Mouse (Mus musculus) hindbrain, embryonic 14.5 days (tissue): Measurements from ENCODE around the gene Slc33a1. TPM values are rescaled to one million over a fixed set of nuclear protein-coding genes. Genes with fewer than 3 reads are reported as not detected.

Experiments used
- ATAC-seq: fragments of 200-750 bp; cut with Nextera tagmentation; 2 replicates; pipeline ENCODE4 v1.8.0; 2017; ENCODE audit warnings: moderate number of reproducible peaks, mild to moderate bottlenecking, moderate TSS enrichment, moderate library complexity; ENCODE audit not compliant: low FRiP score
- DNase-seq: peaks from one replicate; pipeline ENCODE4 v3.0.0-alpha.2; 2015; ENCODE audit warnings: low spot score
- H3K27ac ChIP-seq: fragments of 300-500 bp; sonication (generic); 2 replicates; pipeline ENCODE4 v1.5.1; 2014; ENCODE audit warnings: mild to moderate bottlenecking, moderate library complexity
- H3K27me3 ChIP-seq: fragments of 300-500 bp; sonication (generic); 2 replicates; pipeline ENCODE4 v1.6.1; 2014; ENCODE audit warnings: mild to moderate bottlenecking, low read length, mixed read lengths; ENCODE audit not compliant: control insufficient read depth, insufficient read depth
- H3K36me3 ChIP-seq: fragments of 300-500 bp; sonication (generic); replicated peaks from 2 replicates; pipeline ENCODE4 v1.6.1; 2014; ENCODE audit not compliant: control insufficient read depth, insufficient read depth
- H3K4me1 ChIP-seq: fragments of 300-500 bp; sonication (generic); replicated peaks from 2 replicates; pipeline ENCODE4 v1.6.1; 2014; ENCODE audit warnings: antibody characterized with exemption, low read length, mixed read lengths; ENCODE audit not compliant: control insufficient read depth, insufficient read depth
- H3K4me2 ChIP-seq: fragments of 300-500 bp; sonication (generic); replicated peaks from 2 replicates; pipeline ENCODE4 v1.6.1; 2014; ENCODE audit warnings: mild to moderate bottlenecking, moderate library complexity
- H3K4me3 ChIP-seq: fragments of 300-500 bp; sonication (generic); replicated peaks from 2 replicates; pipeline ENCODE4 v1.5.1; 2014; ENCODE audit warnings: mild to moderate bottlenecking, low read length
- H3K9ac ChIP-seq: fragments of 300-500 bp; sonication (generic); 2 replicates; pipeline ENCODE4 v1.6.1; 2014
- H3K9me3 ChIP-seq: fragments of 300-500 bp; sonication (generic); 2 replicates; pipeline ENCODE4 v1.6.1; 2016; ENCODE audit warnings: low read length; ENCODE audit not compliant: control insufficient read depth
- WGBS: fragments of 180-500 bp; shearing (Covaris S2); extraction: QIAGEN DNeasy Blood & Tissue Kit; methylation state at CpG from one replicate; pipeline ENCODE4 v1.1.7; 2014; 5-methylcytosine and 5-hydroxymethylcytosine counted together
- polyA plus RNA-seq: library from polyadenylated mRNA; unstranded; fragments of >200 nt; fragmentation: Nextera tagmentation; extraction: Ambion mirVana; gene quantifications from 2 replicates; pipeline ENCODE4 v1.2.1, GENCODE M21; 2014

Slc33a1 gene
- 19.7 and 22.6 TPM in 2 replicates for polyA plus RNA-seq

DNA sequence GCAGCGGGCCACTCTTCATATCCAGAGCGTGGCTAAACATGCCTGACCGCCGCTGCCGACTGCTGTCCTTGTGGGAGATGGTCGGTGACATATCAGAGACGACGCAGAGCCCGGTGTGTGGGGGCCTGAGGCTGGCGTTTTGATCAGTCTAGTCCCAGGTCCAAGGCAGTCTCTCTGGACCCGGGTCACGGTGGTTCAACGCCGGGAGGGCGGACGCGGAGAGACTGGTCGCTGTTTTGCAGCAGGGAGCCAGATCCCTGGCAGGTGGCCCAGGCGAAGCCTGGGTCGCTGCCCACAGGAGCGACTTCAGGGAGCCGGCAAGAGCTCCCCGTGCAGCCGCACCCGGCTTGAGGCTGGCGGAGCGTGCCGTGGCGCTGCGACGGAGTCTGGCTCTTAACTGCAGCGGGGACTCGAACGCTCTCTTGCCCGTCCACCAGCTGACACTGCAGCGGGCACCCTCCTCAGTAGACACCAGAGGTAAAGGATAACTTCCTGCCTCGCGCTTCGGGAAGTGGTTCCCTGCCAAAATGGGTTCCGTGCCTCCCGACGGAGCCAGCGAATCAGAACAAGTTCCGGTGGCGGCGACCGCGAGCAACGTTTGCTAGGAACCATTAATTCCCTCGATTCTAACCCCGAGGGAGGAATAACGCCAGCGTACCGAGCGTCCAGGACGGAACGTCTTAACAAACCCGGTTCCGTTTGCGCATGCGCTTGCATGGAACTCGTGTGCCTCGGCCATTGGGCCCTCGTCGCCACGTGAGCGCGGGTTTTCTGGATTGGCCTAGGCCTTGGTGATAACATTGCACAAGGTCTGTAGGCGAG is at the start of gene Slc33a1:
Gene Slc33a1, minus strand, starts transcription at position 669 of the 822 bp plus-strand sequence.
- peak within 1 kb of the TSS; percentile 71 for H3K4me3 ChIP-seq
- H3K4me2 ChIP-seq, result peak within 1 kb of the TSS; percentile 75

DNA sequence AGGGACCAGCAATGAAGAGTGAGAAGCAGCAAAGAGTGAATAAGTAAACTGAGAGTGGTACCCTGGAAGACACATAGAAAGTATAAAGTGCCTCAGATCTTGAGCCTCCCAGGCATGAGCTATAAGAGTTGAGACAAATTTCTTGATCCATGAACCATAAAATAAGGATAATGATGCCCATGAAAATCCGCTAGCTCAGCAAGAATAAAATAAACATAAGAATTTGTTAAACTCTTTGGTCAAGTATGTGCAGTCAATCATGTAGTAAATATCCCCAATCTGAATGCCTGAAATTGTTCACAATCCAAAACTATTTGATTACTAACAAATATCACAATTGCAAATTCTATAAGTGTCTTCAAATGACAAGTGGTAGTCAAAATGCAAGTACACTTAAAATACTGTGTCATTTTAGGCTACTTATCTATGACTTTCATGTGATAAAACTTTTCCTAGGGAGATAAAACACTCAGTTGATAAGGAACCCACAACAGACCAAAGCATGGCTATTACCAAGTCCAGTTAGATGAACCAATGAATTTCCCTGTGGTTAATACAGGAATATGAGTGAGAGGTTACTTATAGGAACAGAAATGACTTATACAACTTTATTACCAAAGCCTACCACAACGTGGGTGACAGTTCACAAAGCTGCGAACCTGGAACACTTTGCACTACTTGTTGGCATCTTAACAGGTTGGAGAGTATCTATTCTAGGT is 24.3 kb upstream of the Slc33a1 start:
- no peak overlapping the region for H3K9ac ChIP-seq
- WGBS, result 95% methylated on average over 3 of the region's 3 CpGs
- H3K4me3 ChIP-seq, result no peak overlapping the region
- no peak overlapping the region for H3K4me2 ChIP-seq
- no peaks in the 10 kb centered on the region for H3K27me3 ChIP-seq
- DNase-seq, result peak; percentile 24
- no peak overlapping the region for H3K27ac ChIP-seq
- H3K9me3 ChIP-seq, result no peaks in the 10 kb centered on the region
- ATAC-seq, result no peak
- peaks cover 83% of the 10 kb centered on the region for H3K36me3 ChIP-seq
- H3K4me1 ChIP-seq, result no peaks in the 10 kb centered on the region

More for the DNA sequence above, at the start of gene Slc33a1:
- Histone ChIP-seq H3K27me3 (no peaks in the 10 kb centered on the region; the same call in none of the 2 replicates), H3K27ac (peak within 1 kb of the TSS; percentile 80), H3K4me1 (peaks cover 30% of the 10 kb centered on the region), H3K9me3 (no peaks in the 10 kb centered on the region), H3K9ac (peak within 1 kb of the TSS; percentile 74), H3K36me3 (no peaks in the 10 kb centered on the region)
- peak; percentile 100 for DNase-seq
- peak; percentile 99 for ATAC-seq
- under 1% methylated on average over 69 of the region's 69 CpGs for WGBS

DNA sequence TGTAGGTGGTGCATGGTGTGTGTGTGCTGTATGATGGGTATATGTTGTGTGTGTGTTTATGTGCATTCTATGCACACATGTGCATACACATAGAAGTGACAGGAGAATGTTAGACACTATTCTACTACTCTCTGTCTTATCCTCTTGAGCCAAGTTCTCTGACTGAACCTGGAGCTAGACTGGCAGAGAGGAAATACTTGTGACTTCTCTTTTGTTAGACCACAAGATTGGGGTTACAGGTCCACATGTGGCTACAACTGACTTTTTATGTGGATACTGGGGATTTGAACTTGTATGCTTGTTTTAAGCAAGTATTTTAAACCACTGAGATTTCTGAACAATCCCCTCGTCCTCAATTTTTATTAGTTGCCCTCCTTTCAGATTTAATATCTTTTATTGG is 22.1 kb upstream of the Slc33a1 start:
- Histone ChIP-seq H3K4me1 (no peaks in the 10 kb centered on the region), H3K27ac (no peak overlapping the region), H3K4me2 (no peak overlapping the region), H3K36me3 (peaks cover 76% of the 10 kb centered on the region), H3K9ac (no peak overlapping the region), H3K27me3 (no peaks in the 10 kb centered on the region), H3K9me3 (no peaks in the 10 kb centered on the region), H3K4me3 (no peak overlapping the region)
- 94% methylated on average over 1 of the region's 1 CpGs for WGBS
- ATAC-seq (no peak), DNase-seq (peak; percentile 22)

- DNase-seq (no peak), ATAC-seq (no peak)
- peaks cover 21% of the 10 kb centered on the region for H3K36me3 ChIP-seq
- 57% methylated on average over 4 of the region's 4 CpGs for WGBS
- H3K4me3 ChIP-seq, result no peak overlapping the region
- no peak overlapping the region; the same call in 1 of the 2 replicates for H3K4me2 ChIP-seq
- H3K9ac ChIP-seq, result no peak overlapping the region
- no peak overlapping the region for H3K27ac ChIP-seq
- no peaks in the 10 kb centered on the region for H3K9me3 ChIP-seq
- peaks cover 15% of the 10 kb centered on the region for H3K4me1 ChIP-seq
- H3K27me3 ChIP-seq, result no peaks in the 10 kb centered on the region
These were observed 13.3 kb upstream of the Slc33a1 start for GRCm38 (mm10) chr3:63977895-63978294.

DNA sequence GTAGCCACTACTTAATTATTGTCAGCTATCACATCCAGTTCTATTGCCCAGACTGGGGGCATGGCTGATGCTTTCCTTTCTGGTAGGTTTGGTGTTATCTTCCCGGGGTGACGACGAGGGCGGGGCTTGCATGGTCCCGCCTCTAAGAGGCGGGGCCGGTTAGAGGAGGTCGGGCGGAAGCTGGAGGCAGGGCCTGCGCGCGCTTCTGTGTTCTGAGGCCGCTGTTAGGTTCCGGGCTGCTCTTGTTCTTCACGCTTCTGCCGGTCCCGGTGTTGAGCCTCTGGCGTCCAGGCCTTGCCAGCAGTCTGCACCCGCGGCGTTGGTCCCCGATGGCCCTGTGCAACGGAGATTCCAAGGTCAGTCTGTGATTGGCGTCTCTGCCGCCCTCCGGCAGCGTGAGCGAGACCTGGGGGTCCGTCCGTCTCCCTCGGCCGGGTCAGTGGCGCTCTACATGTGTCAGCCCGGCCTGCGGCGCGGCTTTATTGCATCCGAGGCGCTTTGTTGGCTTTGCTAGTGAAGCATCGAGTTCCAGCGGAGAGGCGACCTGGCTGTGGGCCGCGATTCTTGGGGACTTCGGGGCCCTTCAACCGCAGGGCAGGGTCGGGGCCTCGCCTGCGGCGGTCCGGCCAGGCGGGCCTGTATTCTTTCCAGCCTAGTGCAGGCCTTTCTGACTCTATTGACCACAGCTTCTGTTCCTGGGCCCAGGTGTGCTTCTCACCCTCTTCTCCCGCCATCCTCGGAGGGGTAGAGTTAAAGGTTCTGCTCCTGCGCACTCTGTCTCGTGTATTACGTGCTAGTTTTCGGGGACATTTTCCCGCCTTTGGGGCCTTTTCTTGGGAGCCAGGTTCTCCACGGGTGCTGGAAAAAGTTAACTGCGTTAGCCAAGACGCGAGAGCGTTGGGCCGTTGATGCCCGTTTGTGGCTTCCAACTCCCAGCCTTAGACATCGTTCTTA is 11.7 kb upstream of the Slc33a1 start, which contains the start of gene Gmps:
Gene Gmps, plus strand, starts transcription at position 152 of the 954 bp plus-strand sequence.
- Histone ChIP-seq H3K4me3 (peak within 1 kb of the TSS; percentile 99), H3K27ac (peak within 1 kb of the TSS; percentile 79), H3K36me3 (peaks cover 13% of the 10 kb centered on the region), H3K9me3 (no peaks in the 10 kb centered on the region), H3K9ac (peak within 1 kb of the TSS; percentile 97), H3K4me1 (peaks cover 15% of the 10 kb centered on the region), H3K4me2 (peak within 1 kb of the TSS; percentile 92), H3K27me3 (no peaks in the 10 kb centered on the region)
- WGBS, result under 1% methylated on average over 67 of the region's 67 CpGs
- peak; percentile 99 for ATAC-seq
- DNase-seq, result peak; percentile 91

DNA sequence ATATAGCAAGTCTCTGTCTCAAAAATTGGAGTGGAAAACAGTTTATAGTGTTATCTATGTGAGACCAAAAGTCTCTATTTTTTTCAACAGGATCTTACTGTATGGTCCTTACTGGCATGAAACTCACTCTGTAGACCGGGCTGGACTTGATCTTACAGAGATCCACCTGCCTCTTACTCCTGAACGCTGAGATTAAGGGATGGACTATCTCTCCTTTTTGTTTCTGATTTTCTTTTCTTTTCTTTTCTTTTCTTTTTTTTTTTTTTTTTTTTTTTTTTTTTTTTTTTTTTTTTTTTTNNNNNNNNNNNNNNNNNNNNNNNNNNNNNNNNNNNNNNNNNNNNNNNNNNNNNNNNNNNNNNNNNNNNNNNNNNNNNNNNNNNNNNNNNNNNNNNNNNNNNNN is 1.4 kb upstream of the Slc33a1 start:
- H3K27ac ChIP-seq, result no peak overlapping the region
- no peaks in the 10 kb centered on the region for H3K9me3 ChIP-seq
- H3K4me2 ChIP-seq, result no peak overlapping the region
- 77% methylated on average over 2 of the region's 2 CpGs for WGBS
- no peak overlapping the region for H3K9ac ChIP-seq
- H3K36me3 ChIP-seq, result no peaks in the 10 kb centered on the region
- no peaks in the 10 kb centered on the region; the same call in none of the 2 replicates for H3K27me3 ChIP-seq
- ATAC-seq (no peak), DNase-seq (no peak)
- no peak overlapping the region for H3K4me3 ChIP-seq
- peaks cover 24% of the 10 kb centered on the region for H3K4me1 ChIP-seq

DNA sequence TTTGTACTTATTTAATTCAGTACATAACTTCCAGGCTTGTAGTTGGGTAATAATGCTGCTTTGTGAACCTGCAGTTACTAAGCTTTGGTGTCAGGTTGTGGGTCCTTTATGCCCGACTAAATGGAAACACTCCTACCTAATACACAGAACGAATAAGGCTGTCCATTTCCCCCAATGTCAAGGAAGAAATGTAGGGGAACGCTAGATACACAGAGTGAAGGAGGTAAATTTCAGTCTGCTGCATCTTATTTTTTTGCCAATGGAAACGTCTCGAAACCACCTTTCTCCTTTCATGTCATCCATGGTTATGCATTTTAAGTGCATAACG is 318 bp upstream of the Slc33a1 start:
- H3K36me3 ChIP-seq, result no peaks in the 10 kb centered on the region
- peak overlapping the region; percentile 80 for H3K27ac ChIP-seq
- no peaks in the 10 kb centered on the region; the same call in none of the 2 replicates for H3K27me3 ChIP-seq
- no peak overlapping the region for H3K9ac ChIP-seq
- 82% methylated on average over 6 of the region's 6 CpGs for WGBS
- H3K4me2 ChIP-seq, result peak overlapping the region; percentile 75
- no peaks in the 10 kb centered on the region for H3K9me3 ChIP-seq
- H3K4me3 ChIP-seq, result peak overlapping the region; percentile 71
- H3K4me1 ChIP-seq, result peaks cover 30% of the 10 kb centered on the region
- ATAC-seq (no peak), DNase-seq (no peak)

DNA sequence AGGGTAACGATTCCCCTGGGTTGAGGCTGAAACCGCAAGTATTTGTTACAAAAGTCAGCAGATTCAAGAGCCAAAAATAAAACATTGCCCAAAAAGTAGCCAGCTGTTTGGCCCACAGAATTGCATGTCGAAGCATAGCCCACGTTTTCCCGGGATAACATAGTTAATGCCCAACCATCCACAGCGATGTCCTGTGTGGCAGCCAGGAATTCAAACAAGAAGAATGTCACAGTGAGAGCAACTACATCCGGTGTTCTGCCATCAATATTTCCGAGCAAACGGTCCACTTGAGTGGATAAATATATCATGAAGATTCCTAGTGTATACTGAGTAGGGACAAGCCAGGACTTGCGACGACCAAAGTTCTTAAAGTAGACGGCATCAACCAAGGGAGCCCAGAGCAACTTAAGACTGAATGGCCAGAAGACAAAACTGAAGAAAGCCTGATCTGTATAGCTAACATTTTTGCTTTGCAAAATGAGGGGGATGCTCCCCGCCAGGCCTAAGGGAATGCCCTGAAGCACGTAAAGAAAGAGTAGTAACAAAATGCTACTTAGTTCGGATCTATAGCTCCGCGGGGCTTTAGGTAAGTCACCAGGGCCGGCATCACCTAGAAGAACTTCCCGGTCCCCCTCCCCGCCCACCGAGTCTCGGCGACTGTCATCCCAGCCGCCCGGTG is 1.0 kb downstream of the Slc33a1 start:
- Histone ChIP-seq H3K9ac (peak overlapping the region; percentile 74), H3K27me3 (no peaks in the 10 kb centered on the region; the same call in none of the 2 replicates), H3K4me1 (peaks cover 30% of the 10 kb centered on the region), H3K9me3 (no peaks in the 10 kb centered on the region), H3K36me3 (no peaks in the 10 kb centered on the region), H3K4me2 (peak overlapping the region; percentile 75), H3K4me3 (peak overlapping the region; percentile 71), H3K27ac (peak overlapping the region; percentile 80)
- 9% methylated on average over 25 of the region's 25 CpGs for WGBS
- ATAC-seq (0 out of 2 replicates have a peak, but pooled peaks have one; percentile 0), DNase-seq (no peak)
